Mouse (Mus musculus): ENCODE measurements at regions not wholly inside any gene's neighbourhood (a gene's known extent, or its start where the extent isn't known, plus 50 kb on each side); places are given as distances from the start of the nearest gene placed in this dataset.

DNA sequence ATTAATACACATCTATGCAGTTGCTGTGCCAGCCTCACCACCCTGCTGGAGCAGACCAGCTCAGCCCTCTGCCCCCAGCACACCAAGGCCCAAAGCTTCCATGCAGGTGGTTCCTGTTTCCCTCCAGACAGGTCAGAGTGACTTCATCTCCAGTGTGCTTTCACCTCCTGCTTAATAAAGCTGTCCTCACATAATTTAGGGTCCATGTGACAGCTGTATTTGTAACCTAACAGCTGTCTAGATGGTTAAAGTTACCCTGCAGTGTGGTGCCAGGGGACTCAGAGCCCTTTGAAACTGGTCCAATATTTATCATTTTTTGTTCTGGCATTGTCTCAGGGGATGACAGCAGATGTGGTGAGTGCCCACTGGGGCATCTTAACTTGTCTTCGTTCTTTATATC lies 761.5 kb downstream of the Defb40 start:
- H3K9ac ChIP-seq (ENCODE audit: insufficient read depth, low read depth, low read length, poor library complexity, severe bottlenecking) = no peak overlapping the region
- H3K36me3 ChIP-seq (ENCODE audit: control insufficient read depth, insufficient read depth, low read length, poor library complexity, severe bottlenecking) = no peaks in the 10 kb centered on the region
- TF ChIP-seq HCFC1 (IDR thresholded peaks at IDR 0.05; ENCODE audit: borderline replicate concordance, insufficient read depth, low read length) (no peak), ZNF384 (IDR thresholded peaks at IDR 0.05; ENCODE audit: low read depth, low read length) (no peak), MAFK (IDR thresholded peaks at IDR 0.05; ENCODE audit: insufficient read depth, low read depth, low read length) (no peak), CHD2 (IDR thresholded peaks at IDR 0.05; ENCODE audit: low read depth, low read length) (no peak), ZC3H11A (IDR thresholded peaks at IDR 0.05; ENCODE audit: borderline replicate concordance, low read depth, low read length) (no peak)
- in situ Hi-C loops (cut with MboI; ENCODE audit: low sequenced_read_pairs in 2 of 2, unreplicated experiment in 2 of 2) = no loop called here
- H3K9me3 ChIP-seq (ENCODE audit: control insufficient read depth, insufficient read depth, low read depth, low read length) = no peaks in the 10 kb centered on the region
- DNase-seq (ENCODE audit: low read depth, low spot score) = no peak
- H3K4me1 ChIP-seq (ENCODE audit: control insufficient read depth in 2 of 2, insufficient read depth in 2 of 2, low read length in 2 of 2, poor library complexity in 1 of 2) = no peaks in the 10 kb centered on the region
- no peak overlapping the region for H3K4me3 ChIP-seq (ENCODE audit: insufficient read depth in 1 of 2, low read depth in 1 of 2, low read length in 2 of 2, poor library complexity in 1 of 2, severe bottlenecking in 1 of 2)
- H3K27ac ChIP-seq (ENCODE audit: insufficient read depth, low read depth, low read length, poor library complexity, severe bottlenecking) = no peak overlapping the region

DNA sequence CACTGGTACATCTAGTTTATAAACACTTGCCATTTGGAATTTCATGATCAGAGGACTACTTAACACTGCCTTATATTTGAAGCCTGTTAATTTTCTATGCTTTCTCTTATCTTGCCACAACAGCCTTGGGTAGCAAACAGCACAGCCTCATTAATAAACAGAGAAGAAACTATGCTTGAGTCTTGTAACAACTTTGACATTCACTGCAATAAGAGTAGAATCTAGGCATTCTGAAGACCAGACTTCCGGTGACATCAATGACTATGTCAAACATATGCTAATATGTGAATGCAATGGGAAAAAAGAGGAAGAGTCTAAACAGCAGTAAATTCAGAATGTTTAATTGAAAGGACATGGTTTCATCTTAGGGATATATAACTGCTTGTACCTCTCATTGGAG lies 768.0 kb downstream of the Defb40 start:
- no peak overlapping the region for H3K4me3 ChIP-seq (ENCODE audit: insufficient read depth in 1 of 2, low read depth in 1 of 2, low read length in 2 of 2, poor library complexity in 1 of 2, severe bottlenecking in 1 of 2)
- no peaks in the 10 kb centered on the region for H3K36me3 ChIP-seq (ENCODE audit: control insufficient read depth, insufficient read depth, low read length, poor library complexity, severe bottlenecking)
- H3K9ac ChIP-seq (ENCODE audit: insufficient read depth, low read depth, low read length, poor library complexity, severe bottlenecking) = no peak overlapping the region
- H3K27ac ChIP-seq (ENCODE audit: insufficient read depth, low read depth, low read length, poor library complexity, severe bottlenecking) = no peak overlapping the region
- TF ChIP-seq ZNF384 (IDR thresholded peaks at IDR 0.05; ENCODE audit: low read depth, low read length) = no peak
- no peak for TF ChIP-seq MAFK (IDR thresholded peaks at IDR 0.05; ENCODE audit: insufficient read depth, low read depth, low read length)
- TF ChIP-seq CHD2 (IDR thresholded peaks at IDR 0.05; ENCODE audit: low read depth, low read length) = no peak
- TF ChIP-seq ZC3H11A (IDR thresholded peaks at IDR 0.05; ENCODE audit: borderline replicate concordance, low read depth, low read length) = no peak
- TF ChIP-seq HCFC1 (IDR thresholded peaks at IDR 0.05; ENCODE audit: borderline replicate concordance, insufficient read depth, low read length) = no peak
- H3K9me3 ChIP-seq (ENCODE audit: control insufficient read depth, insufficient read depth, low read depth, low read length) = no peaks in the 10 kb centered on the region
- no peak for DNase-seq (ENCODE audit: low read depth, low spot score)
- H3K4me1 ChIP-seq (ENCODE audit: control insufficient read depth in 2 of 2, insufficient read depth in 2 of 2, low read length in 2 of 2, poor library complexity in 1 of 2) = no peaks in the 10 kb centered on the region
- in situ Hi-C loops (cut with MboI; ENCODE audit: low sequenced_read_pairs in 2 of 2, unreplicated experiment in 2 of 2) = no loop called here

DNA sequence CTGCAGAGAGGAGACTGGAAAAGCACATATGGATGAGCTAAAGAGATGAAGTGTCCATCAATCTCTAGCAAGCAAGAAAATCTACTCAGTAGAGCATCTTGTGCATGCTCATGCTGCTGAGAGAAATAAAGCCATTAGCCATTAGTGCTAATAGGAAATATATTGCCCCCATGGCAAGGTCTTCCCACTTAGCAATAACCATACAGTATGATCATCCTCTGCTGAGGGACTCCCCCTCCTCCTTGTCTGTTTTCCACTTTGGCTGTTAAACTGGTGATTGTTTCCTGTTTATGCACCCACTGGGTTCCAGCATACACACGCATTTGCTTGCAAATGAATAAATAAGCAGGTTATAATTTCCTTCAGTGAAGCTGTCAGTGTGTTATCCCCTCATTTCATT lies 769.4 kb downstream of the Defb40 start:
- in situ Hi-C loops (cut with MboI; ENCODE audit: low sequenced_read_pairs in 2 of 2, unreplicated experiment in 2 of 2) = no loop called here
- TF ChIP-seq ZC3H11A (IDR thresholded peaks at IDR 0.05; ENCODE audit: borderline replicate concordance, low read depth, low read length) = no peak
- no peak for TF ChIP-seq ZNF384 (IDR thresholded peaks at IDR 0.05; ENCODE audit: low read depth, low read length)
- no peak for TF ChIP-seq MAFK (IDR thresholded peaks at IDR 0.05; ENCODE audit: insufficient read depth, low read depth, low read length)
- TF ChIP-seq CHD2 (IDR thresholded peaks at IDR 0.05; ENCODE audit: low read depth, low read length) = no peak
- TF ChIP-seq HCFC1 (IDR thresholded peaks at IDR 0.05; ENCODE audit: borderline replicate concordance, insufficient read depth, low read length) = no peak
- no peaks in the 10 kb centered on the region for H3K36me3 ChIP-seq (ENCODE audit: control insufficient read depth, insufficient read depth, low read length, poor library complexity, severe bottlenecking)
- H3K4me3 ChIP-seq (ENCODE audit: insufficient read depth in 1 of 2, low read depth in 1 of 2, low read length in 2 of 2, poor library complexity in 1 of 2, severe bottlenecking in 1 of 2) = no peak overlapping the region
- H3K9ac ChIP-seq (ENCODE audit: insufficient read depth, low read depth, low read length, poor library complexity, severe bottlenecking) = no peak overlapping the region
- H3K9me3 ChIP-seq (ENCODE audit: control insufficient read depth, insufficient read depth, low read depth, low read length) = no peaks in the 10 kb centered on the region
- no peak for DNase-seq (ENCODE audit: low read depth, low spot score)
- H3K27ac ChIP-seq (ENCODE audit: insufficient read depth, low read depth, low read length, poor library complexity, severe bottlenecking) = no peak overlapping the region
- H3K4me1 ChIP-seq (ENCODE audit: control insufficient read depth in 2 of 2, insufficient read depth in 2 of 2, low read length in 2 of 2, poor library complexity in 1 of 2) = no peaks in the 10 kb centered on the region

DNA sequence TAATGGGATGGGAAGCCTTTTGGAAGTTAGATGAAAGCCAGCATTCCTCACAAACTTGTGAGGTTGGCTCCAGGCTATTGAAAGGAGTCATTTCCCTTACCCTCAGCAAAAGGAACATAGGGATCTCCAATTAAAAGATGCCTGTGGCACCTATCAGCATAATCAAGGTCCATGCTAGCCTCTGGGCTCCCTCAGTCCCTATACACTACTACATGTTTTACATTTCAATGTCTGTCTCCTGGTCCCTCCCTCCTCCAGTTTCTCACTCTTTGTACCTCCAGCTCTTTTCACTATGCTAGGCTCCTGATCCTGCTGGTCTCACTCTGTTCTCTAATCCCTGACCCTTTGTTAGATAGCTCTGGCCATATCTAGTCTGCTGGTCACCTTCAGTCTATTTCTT lies 790.6 kb downstream of the Defb40 start:
- no peaks in the 10 kb centered on the region for H3K36me3 ChIP-seq (ENCODE audit: control insufficient read depth, insufficient read depth, low read length, poor library complexity, severe bottlenecking)
- DNase-seq (ENCODE audit: low read depth, low spot score) = peak; percentile 49
- TF ChIP-seq ZC3H11A (IDR thresholded peaks at IDR 0.05; ENCODE audit: borderline replicate concordance, low read depth, low read length) (no peak), HCFC1 (IDR thresholded peaks at IDR 0.05; ENCODE audit: borderline replicate concordance, insufficient read depth, low read length) (no peak), CHD2 (IDR thresholded peaks at IDR 0.05; ENCODE audit: low read depth, low read length) (no peak), ZNF384 (IDR thresholded peaks at IDR 0.05; ENCODE audit: low read depth, low read length) (no peak), MAFK (IDR thresholded peaks at IDR 0.05; ENCODE audit: insufficient read depth, low read depth, low read length) (no peak)
- H3K4me3 ChIP-seq (ENCODE audit: insufficient read depth in 1 of 2, low read depth in 1 of 2, low read length in 2 of 2, poor library complexity in 1 of 2, severe bottlenecking in 1 of 2) = no peak overlapping the region
- no peaks in the 10 kb centered on the region for H3K9me3 ChIP-seq (ENCODE audit: control insufficient read depth, insufficient read depth, low read depth, low read length)
- in situ Hi-C loops (cut with MboI; ENCODE audit: low sequenced_read_pairs in 2 of 2, unreplicated experiment in 2 of 2) = no loop called here
- no peak overlapping the region for H3K27ac ChIP-seq (ENCODE audit: insufficient read depth, low read depth, low read length, poor library complexity, severe bottlenecking)
- no peak overlapping the region for H3K9ac ChIP-seq (ENCODE audit: insufficient read depth, low read depth, low read length, poor library complexity, severe bottlenecking)
- H3K4me1 ChIP-seq (ENCODE audit: control insufficient read depth in 2 of 2, insufficient read depth in 2 of 2, low read length in 2 of 2, poor library complexity in 1 of 2) = no peaks in the 10 kb centered on the region

DNA sequence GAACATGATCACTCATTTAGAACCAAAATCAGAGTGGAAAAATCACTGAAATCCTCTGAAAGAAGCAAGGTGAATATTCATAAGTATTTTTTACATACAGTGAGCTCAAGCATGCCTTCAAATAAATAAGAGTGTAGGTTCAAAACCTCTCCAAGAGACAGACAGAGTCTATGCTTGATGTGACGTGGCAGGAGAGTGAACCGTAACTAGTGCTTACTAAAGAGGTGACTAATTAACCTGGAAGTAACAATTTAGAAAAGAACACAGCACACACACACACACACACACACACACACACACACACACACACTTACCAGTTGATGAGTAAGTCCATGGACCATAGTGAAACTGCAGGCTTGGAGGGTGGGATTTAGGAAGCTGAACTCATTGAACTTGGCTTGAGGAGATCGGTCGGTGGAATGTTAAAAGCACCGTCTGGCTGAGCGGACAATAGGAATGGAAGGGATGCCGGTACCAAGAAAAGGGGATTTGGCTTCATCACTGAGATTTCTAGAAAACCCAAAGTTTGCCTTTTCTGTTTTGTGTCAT lies 802.4 kb downstream of the Defb40 start:
- no peak overlapping the region for H3K4me3 ChIP-seq (ENCODE audit: insufficient read depth in 1 of 2, low read depth in 1 of 2, low read length in 2 of 2, poor library complexity in 1 of 2, severe bottlenecking in 1 of 2)
- TF ChIP-seq ZC3H11A (IDR thresholded peaks at IDR 0.05; ENCODE audit: borderline replicate concordance, low read depth, low read length) (no peak), HCFC1 (IDR thresholded peaks at IDR 0.05; ENCODE audit: borderline replicate concordance, insufficient read depth, low read length) (no peak), MAFK (IDR thresholded peaks at IDR 0.05; ENCODE audit: insufficient read depth, low read depth, low read length) (no peak), CHD2 (IDR thresholded peaks at IDR 0.05; ENCODE audit: low read depth, low read length) (no peak), ZNF384 (IDR thresholded peaks at IDR 0.05; ENCODE audit: low read depth, low read length) (no peak)

More for the DNA sequence above, 802.4 kb downstream of the Defb40 start:
- Histone ChIP-seq H3K27ac (ENCODE audit: insufficient read depth, low read depth, low read length, poor library complexity, severe bottlenecking) (no peak overlapping the region), H3K9ac (ENCODE audit: insufficient read depth, low read depth, low read length, poor library complexity, severe bottlenecking) (no peak overlapping the region), H3K9me3 (ENCODE audit: control insufficient read depth, insufficient read depth, low read depth, low read length) (no peaks in the 10 kb centered on the region), H3K4me1 (ENCODE audit: control insufficient read depth in 2 of 2, insufficient read depth in 2 of 2, low read length in 2 of 2, poor library complexity in 1 of 2) (no peaks in the 10 kb centered on the region), H3K36me3 (ENCODE audit: control insufficient read depth, insufficient read depth, low read length, poor library complexity, severe bottlenecking) (no peaks in the 10 kb centered on the region)
- in situ Hi-C loops (cut with MboI; ENCODE audit: low sequenced_read_pairs in 2 of 2, unreplicated experiment in 2 of 2) = no loop called here
- DNase-seq (ENCODE audit: low read depth, low spot score) = no peak
